Mouse (Mus musculus) left cerebral cortex, postnatal 25 days (tissue): ENCODE data around the gene Txndc8. TPM values are rescaled to one million over a fixed set of nuclear protein-coding genes. Genes with fewer than 3 reads are reported as not detected.

Source experiments
- DNase-seq, 2 experiments: peaks; one replicate each; pipeline ENCODE4 v3.0.0; 2022; ENCODE audit warnings: low spot score in 2 of 2, mixed read lengths in 1 of 2
- intact Hi-C: fragments of 180-260 bp; cut with DNase I; formaldehyde crosslinking; loops from one replicate; pipeline ENCODE4 v1.15.1; 2025
- total RNA-seq, 2 experiments: library from RNA; stranded (reverse); gene quantifications; 2 replicates each; pipeline ENCODE4 v1.2.3; 2021

The Txndc8 gene
- total RNA-seq, 2 experiments from 2014 or later: not detected

- intact Hi-C loops: loop anchor here (5.0 kb wide), 1 partner anchor 120 kb away; no protein-coding TSS in a partner anchor
- DNase-seq: no peak
Observed at GRCm38 (mm10) chr4:57957200-57958085, 51.5 kb downstream of the Txndc8 start.

- peak; percentile 94 to 97 for DNase-seq
- intact Hi-C loops: loop anchor here (5.0 kb wide), 1 partner anchor 121 kb away; no protein-coding TSS in a partner anchor
Observed at GRCm38 (mm10) chr4:57956029-57956960, 52.6 kb downstream of the Txndc8 start, which contains the start of gene Txn1. Gene Txn1, minus strand, starts transcription at chr4:57956411.

- intact Hi-C loops: loop anchor here (5.0 kb wide), 1 partner anchor 122 kb away; no protein-coding TSS in a partner anchor
- DNase-seq: peak; percentile 60 to 64
Observed at GRCm38 (mm10) chr4:57955544-57955958, 53.4 kb downstream of the Txndc8 start.

GRCm38 (mm10) chr4:57954991-57955390, 53.9 kb downstream of the Txndc8 start:
- DNase-seq: no peak
- intact Hi-C loops: loop anchor here (5.0 kb wide), 1 partner anchor 122 kb away; no protein-coding TSS in a partner anchor

- no peak for DNase-seq
- intact Hi-C loops: no loop called here
Observed at GRCm38 (mm10) chr4:57954580-57954979, 54.3 kb downstream of the Txndc8 start.

- DNase-seq: no peak
- intact Hi-C loops: no loop called here
Observed at GRCm38 (mm10) chr4:57953796-57954195, 55.1 kb downstream of the Txndc8 start.

- intact Hi-C loops: no loop called here
- DNase-seq: no peak
Observed at GRCm38 (mm10) chr4:57952891-57953290, 56.0 kb downstream of the Txndc8 start.

GRCm38 (mm10) chr4:57952416-57952815, 56.5 kb downstream of the Txndc8 start:
- intact Hi-C loops: no loop called here
- no peak for DNase-seq

GRCm38 (mm10) chr4:57949866-57950265, 59.1 kb downstream of the Txndc8 start:
- intact Hi-C loops: no loop called here

GRCm38 (mm10) chr4:57947476-57947875, 61.4 kb downstream of the Txndc8 start:
- intact Hi-C loops: no loop called here
- no peak for DNase-seq

More at GRCm38 (mm10) chr4:57949866-57950265, 59.1 kb downstream of the Txndc8 start:
- DNase-seq: no peak

- DNase-seq: no peak
- intact Hi-C loops: no loop called here
Observed at GRCm38 (mm10) chr4:57947036-57947435, 61.9 kb downstream of the Txndc8 start.

GRCm38 (mm10) chr4:57942892-57943291, 66.0 kb downstream of the Txndc8 start:
- DNase-seq: no peak
- intact Hi-C loops: no loop called here

GRCm38 (mm10) chr4:57940631-57941030, 68.3 kb downstream of the Txndc8 start:
- intact Hi-C loops: no loop called here
- no peak for DNase-seq

- no peak for DNase-seq
- intact Hi-C loops: no loop called here
Observed at GRCm38 (mm10) chr4:57937292-57937691, 71.6 kb downstream of the Txndc8 start.

- intact Hi-C loops: no loop called here
- DNase-seq: no peak
Observed at GRCm38 (mm10) chr4:57934181-57934580, 74.7 kb downstream of the Txndc8 start.

Other genes with a start within 250 kb of the Txndc8 start
- under 1 TPM; 0.16 to 0.25 TPM for gene D630039A03Rik, start 92.8 kb downstream of the Txndc8 start, total RNA-seq
- 100 to 1,000 TPM; 115 to 119 TPM for gene Txn1, start 52.7 kb downstream of the Txndc8 start, total RNA-seq
- 1 to 10 TPM in 1 of 2 experiments, under 1 TPM in 1; 0.96 to 1.0 TPM for gene Svep1, start 197.7 kb upstream of the Txndc8 start, total RNA-seq